Mouse (Mus musculus) 3T3-L1 (cell line): ENCODE results near the gene Ist1.

Experiments
- DNase-seq: peaks from one replicate; pipeline ENCODE4 v3.0.0-alpha.2; 2015; ENCODE audit warnings: low read depth, low spot score

Ist1 gene

DNA sequence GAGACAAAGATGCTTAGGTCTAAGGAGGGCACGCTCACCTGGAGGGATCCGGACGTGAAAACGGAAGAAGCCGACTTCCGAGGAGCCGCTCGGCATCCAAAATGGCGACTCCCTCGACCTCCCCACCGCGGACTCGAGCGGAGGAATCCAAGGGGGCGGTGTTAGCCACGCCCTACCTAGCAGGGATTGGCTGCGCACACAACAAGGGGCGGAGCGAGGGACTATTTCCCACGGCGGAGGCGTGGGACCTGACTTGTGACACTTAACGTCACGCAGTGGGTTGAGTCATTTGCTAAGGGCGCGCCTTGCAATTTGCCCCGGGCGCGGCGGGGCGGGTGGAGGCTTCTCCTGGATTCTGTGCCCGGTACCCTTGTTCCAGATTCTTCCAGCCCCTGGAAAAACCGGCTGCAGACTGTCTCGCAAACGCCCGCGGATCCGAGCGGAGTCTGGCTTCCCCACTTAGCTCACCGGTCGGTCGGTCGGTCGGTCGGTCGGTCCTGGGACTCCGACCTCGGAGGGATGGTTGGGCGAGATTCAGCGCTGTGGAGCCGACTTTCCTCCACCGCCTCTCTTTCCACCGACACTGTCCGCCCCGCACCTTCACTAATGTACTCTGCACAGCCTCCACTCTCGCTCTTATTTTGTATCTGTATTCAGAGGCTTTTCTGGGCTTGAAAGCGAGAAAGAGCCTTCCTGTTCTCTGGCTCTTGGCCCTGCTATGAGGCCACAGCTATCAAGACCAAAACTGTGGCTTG, at the start of gene Ist1:
TSS of gene Ist1 (minus strand) at position 115 of the 755 bp plus-strand sequence.
- DNase-seq: peak; percentile 97

DNA sequence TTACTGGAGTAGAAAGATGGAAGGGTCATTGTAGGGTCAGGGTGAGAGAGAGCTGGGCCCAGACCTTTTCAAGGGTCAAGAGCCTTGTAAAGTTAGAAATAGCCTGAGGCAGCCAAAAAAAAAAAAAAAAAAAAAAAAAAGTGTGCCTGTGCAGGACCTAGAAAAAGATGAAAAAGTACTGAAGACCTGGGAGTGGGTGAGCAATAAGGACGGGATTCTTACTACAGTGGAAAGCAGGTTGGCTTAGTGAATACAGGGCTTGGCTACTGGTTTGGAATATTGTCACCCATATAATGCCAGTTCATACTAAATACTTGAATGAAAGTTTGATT, 45.0 kb upstream of the Ist1 start:
- DNase-seq: no peak

DNA sequence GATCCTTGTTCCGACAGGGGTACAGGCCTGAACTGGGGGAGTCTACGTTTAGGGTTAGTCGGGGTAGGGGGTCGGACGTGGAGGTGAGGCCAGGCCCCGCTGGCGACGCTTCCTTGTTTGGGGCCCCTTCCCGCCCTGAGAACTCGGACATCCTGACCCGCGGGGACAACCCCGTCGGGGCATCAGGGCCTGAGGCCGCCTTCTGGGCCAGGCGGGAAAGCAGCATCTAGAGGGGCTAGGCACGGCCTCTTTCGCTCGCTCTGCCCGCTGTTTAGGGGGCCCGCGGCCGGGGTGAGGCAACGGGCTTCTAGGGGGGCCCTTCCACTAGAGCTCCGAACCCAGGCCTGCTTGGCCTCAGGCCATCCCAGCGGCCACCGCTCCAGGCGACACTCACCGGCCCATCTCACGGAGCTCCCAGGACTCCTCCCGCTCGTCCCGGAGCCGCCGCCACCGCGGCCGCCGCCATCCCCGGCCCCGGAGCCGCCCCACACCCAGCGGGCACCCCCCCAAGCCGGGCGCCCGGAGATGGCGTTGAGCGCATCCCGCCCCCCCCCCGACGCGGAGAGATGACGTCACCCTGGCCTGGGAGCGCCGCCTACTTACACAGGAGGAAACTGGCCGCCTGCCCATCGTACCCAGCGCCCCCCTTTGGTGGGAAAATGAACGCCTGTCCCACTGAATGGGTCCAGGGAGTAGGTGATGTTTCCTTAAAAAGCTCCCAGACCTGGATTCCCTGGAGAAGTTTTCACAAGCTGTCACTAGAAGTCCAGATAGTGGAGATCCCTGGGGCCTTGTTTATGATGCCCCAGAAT, 44.4 kb upstream of the Ist1 start, which contains the start of gene Atxn1l:
TSS of gene Atxn1l (minus strand) at position 503 of the 812 bp plus-strand sequence.
- DNase-seq: peak; percentile 89

DNA sequence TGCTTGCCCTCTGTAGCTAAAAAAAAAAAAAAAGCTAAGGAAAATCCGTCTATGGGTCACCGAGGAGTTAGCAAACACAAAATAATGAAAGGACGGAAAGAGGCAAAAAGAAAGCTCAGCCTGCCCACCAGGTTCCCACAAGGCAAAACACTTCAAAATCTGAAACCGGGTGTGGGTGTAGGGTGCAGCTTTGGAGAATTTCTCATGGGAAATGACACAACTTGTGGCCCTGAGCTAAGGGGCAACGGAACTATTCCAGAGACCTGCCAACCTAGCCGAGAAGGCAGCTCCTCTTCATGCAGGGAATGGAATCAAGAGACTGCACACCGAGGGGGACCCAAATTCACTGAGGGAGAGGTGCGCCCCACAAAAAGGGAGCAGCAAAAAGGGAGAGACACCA, 43.8 kb upstream of the Ist1 start:
- no peak for DNase-seq

DNA sequence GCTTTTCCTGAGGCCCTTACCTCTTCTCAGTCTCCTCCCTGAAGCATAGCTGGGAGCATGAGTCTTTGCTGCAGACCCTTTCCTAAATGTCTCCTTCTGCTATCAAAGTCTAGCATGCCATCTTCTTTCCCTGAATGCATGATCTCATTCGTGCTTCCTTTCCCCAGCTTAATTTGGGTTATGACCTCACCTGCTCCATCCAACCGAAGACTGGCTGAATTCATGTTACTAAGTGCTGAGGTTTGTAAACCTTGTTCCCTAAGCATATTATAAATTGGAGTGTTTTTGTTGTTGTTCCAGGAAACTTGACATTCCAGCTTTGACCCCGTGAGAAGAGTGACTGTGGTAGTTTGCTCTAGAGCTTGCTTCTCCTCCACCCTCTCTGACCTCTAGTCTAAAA, 41.0 kb upstream of the Ist1 start:
- no peak for DNase-seq

DNA sequence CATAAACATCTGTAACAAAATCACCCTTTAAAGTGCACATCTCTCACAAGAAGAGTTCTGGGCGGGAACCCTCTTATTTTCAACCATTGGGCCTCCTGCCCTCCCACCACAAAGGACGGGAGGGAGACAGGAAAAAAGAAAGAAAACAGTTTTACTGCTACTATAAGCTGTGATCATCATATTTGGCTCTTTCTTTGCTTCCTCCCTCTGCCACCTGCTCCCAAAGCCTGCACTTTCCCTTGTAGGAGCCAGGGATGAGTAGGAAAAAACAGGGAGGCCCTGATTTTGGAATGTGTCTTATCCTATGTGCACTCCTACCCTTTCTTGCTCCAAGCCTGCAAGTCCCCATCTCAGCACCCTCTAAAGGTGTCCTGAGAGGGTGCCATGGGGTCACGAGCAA, 38.0 kb upstream of the Ist1 start:
- no peak for DNase-seq

DNA sequence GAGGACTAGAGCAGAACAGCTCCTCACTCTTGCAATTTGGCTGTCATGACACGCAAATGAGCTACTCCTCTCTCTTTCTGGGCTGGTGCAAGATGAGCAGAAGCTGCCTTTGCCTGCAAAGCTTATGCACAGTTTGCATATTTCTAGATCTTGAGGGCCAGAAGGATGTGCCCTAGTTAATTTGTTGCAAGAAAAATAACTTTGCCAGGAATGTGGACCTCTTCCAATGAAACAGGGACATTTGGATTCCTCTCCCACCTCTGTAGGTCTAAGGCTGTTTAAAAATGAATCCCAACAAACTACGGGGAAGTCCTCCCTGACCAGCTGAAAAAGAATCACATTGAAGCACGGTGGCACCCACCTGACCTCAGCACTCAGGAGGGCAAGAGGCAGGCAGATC, 32.0 kb upstream of the Ist1 start:
- DNase-seq: no peak

DNA sequence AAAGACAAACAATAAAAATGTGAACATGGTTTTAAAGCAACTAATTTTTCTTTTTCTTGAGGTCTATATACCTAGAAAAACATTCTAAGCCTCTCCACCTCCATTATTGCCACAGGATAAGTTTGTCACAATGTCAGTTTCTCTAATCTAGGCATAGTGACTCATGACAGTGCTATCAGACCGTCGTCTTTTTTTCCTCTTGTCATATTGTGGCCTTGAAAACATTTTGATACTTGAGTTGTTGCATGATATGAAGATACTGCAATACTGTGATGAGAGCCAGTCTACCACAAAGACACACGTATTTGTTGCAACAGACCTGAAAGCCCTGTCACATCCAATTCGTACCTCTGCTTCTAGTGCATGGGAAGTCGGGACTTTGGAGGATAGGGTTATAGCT, 21.9 kb upstream of the Ist1 start:
- DNase-seq: no peak

DNA sequence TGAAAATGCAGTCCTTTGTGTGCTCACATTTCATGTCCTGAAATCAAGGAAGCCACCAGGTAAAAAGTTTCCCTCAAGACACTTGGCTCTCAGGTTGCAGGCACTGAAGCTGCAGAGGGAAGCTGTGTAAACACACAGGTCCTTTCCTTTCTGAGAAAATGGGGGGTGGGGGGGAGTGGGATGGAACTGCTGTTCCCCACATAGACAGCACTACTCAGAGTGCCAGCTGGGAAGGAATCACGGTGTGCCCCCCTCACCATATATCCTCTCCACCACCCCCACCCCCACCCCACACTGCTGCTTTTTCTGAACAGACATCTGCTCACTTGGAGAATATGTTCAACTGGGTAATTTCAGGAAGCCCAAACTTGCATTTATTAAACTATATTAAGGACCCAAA, 19.5 kb upstream of the Ist1 start:
- DNase-seq: no peak

DNA sequence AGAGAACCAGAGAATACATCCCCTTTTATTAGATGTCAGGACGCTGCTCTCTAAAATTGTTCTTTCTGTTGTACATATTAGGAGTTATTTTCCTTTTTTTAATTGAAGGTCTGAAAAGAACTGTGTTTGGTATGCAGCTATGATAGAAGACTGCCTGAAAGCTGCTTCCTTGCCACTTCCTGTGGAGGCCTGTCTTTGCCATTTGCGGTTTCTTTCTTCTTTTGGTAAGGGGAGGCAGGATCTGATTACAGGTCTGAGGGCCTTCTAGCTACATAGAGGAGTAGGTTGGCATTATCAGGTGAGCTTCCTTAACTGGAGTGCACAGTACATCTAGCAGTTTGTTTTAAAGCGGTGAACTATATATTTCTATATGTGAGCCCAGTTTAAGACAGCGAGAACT, 14.9 kb upstream of the Ist1 start:
- no peak for DNase-seq

DNA sequence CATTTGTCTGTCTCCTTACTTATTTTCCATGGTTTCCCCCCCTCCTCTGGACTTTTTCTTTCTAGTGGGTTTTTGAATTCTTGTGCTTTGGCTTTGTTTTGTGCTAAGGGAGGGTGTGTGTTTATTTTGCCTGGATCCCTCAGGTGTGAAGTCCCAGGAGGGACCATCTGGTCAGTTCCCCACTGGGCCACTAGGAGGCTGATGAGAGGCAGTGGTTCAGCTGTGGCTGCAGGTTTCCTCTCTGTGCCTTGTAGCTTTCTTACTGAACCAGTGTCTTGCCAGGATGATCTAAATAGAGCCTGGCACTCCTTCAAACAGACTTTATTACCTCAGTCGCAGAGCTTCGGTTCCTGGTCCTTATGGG, 13.8 kb upstream of the Ist1 start:
- DNase-seq: peak; percentile 86

DNA sequence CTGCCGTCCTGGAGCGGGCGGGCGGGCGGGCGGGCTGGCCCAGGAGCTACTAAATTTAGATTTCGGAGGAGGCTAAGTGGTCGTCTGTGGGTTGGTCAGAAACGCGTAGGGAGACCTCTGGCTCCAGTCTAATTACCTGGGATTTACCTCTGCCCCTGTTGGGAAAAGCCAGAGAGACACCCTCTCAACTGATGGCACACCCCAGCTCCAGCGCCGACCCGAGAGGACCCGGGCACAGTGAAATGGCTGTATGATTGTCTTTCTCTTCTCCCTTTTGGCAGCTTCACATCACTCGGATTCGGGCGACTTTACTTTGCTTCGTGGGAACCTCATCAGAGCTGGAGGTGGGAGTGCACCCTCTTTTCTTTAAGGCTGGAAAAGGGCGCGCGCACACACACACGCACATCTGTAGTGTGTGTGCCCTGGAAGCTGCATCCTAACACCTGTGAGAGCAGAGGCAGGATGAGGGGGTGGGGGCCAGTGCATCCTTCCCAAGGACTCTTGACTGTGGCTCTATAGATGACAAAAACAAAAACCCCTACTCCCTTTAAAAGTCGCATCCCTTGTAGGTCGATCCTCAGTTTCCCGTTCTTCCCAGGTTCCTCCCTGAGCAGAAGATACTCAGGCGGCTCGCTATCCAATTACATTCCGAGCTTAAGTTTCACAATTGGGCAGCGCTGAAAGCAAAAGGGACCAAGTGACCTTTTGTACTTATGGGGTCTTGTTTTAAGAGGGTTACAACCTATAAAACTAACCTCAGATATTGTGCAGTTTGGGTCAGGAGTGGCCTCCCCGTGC, 13.2 kb upstream of the Ist1 start:
- peak; percentile 35 for DNase-seq

DNA sequence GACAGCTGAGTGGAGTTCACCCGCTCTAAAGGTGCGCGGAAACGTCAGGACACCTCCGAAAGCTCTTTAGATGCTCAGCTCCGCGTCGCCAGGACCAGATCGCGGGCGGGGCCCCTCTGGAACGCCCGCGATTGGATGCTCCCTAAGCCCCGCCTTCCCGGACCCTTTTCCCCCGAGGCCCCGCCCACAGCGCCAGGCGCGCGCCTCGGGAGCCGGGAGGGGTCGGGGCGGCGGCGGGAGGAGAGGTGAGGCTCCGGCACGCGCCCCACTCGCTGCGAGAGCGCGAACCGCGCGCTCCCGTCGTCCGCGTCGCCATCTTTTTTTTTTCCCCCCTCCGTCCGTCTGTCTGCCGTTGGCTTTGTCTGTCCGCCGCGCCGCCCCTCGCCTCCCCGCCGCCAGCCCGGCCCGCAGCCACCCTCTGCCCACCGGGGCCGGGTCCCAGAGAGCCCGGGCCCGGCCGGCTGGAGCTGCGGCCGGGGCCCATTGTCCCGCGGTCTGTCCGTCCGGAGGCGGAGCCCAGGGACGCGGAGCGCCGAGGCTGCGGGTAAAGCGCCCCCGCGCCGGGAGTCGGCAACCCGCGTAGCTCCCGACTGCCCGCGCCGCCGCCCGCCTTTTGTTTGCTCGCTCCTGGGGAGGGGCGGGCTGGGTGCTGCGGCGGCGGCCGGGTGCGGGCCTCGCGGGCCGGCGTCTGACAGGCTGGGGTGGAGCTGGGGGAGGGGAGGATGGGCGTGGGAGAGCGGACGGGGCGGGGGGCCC, 12.4 kb upstream of the Ist1 start, which contains the start of gene Zfp821:
TSS of gene Zfp821 (plus strand) at position 227 of the 756 bp plus-strand sequence.
- peak; percentile 87 for DNase-seq

DNA sequence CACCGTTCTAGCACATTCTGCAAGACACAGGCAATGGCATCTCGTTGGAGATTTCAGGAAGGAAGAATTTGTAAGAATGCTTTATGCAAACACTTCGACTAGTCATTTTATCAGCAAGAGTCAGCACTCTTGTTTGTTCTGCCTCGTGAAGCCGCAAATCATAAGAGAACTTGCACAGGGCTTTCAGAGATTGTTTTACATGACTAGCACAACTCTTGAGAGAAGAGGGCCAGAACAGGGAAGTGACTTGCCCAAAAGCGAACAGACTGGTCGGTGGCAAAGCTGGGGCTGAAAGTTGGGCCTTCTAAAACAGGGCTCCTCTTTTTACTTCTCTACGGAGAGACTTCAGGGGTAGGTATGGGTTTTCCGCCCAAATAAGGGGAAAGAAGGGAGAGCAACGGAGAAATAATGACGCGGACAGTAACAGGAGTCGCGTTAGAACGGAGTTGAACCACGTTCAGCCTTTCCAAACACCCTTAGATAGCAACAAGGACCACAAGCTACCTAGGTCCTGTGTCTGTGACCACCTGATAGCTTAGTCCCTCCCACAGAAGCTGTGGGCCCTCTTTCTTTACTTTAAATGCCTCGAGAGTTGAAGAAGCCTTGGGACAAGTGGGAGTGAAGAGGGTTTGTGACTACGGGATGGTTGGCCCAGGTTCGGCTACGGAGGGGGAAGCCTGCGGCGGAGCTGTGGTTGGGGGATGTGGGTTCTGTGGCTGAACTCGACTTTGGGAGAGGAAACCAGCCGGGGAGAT, 11.7 kb upstream of the Ist1 start:
- DNase-seq: no peak

DNA sequence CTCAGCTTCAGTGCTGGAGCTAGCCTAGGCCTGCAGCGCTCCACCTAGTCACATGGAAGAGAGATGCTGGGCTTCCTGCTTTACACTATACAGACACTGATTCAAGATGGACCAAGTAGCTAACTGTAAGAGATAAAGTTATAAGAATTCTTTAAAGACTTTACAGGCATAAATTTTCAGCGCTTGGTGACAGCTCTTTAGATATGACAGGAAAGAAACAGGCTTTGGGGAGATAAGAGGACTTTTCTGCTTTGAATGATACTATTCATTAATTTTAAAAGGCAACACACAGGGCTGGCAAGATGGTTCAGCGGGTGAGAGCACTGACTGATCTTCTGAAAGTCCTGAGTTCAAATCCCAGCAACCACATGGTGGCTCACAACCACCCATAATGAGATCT, 5.4 kb upstream of the Ist1 start:
- no peak for DNase-seq

DNA sequence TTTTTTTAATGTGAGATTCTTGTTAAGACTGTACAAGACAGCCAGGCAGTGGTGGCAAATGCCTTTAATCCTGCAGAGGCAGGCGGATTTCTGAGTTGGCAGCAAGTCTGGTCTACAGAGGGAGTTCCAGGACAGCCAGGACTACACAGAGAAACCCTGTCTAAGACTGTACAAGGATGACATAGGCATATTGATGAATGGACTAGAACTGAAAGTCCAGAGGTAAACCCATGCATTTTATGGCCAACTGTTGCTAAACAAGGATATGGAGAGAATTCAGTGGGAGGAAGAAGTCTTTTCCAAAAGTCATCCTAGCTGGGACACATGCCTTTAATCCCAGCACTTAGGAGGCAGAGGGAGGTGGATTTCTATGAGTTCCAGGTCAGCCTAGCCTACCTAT, 4.7 kb upstream of the Ist1 start:
- DNase-seq: no peak

DNA sequence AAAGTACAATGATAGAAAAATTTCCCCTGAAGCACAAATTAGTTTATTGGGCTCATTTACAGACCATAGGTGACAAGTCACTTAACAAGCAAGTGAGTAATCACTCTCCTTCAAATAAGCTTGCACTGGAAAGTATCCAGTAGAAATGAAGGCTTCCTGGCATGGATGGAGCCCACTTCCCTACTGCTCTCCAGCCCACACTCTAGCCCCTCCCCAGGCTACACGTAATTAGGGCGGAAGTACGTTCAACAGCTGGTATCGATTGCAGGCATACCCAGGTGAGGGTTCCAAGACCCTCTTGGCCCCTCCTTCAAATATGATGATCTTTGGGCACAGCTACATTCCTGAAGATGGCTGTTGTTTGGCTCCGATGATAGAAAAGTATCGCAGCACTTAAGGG, 1.1 kb upstream of the Ist1 start:
- DNase-seq: peak; percentile 10

DNA sequence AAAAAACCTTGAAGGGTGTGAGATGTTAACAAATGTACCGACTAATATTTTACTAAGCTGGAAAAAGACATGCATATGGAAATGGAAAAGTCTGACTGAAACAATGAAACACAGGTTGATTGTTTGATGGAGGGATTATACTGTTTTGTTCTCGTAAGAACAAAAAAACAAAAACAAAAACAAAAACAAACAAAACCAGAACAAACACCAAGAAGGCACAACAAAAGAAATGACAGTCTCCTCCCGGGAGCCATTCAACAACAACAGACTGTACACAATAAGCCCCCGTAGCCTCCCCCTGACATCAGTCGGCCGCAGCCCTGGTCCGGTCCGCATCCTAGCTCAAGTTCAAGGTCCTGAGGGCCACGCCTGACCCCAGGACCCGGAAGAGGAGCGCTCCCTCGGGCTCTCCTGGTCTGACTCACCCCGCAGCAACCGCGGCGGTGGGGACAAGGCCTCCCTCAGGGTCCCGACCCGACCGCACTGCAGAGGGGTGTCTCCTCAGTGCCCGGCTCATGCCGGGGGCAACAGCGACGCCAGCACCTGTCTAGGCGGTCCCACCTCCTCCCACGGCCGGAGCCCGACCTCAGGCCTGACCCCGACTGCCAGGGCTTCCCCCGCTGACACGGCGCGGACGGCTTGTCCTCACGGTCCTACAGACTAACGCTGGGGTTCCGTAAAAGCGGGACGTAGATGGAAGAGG, 466 bp downstream of the Ist1 start:
- peak; percentile 54 for DNase-seq

DNA sequence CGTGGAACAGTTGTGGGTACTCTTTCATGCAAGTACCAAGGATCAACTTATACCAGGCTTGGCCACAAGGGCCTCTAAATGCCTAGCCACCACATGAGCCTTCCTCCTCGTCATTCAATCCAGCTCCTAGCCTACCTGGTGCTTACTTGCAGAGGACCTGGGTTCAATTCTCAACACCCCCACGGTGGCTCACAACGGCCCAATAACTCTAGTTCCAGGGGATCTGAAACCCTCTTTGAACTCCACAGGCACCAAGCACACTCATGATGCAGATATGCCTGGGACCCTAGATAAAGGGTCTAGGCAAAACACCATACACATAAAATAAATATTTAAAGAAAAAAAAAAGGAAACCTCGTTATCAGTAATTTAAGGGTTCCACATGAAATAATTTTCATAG, 1.3 kb downstream of the Ist1 start:
- peak; percentile 72 for DNase-seq

DNA sequence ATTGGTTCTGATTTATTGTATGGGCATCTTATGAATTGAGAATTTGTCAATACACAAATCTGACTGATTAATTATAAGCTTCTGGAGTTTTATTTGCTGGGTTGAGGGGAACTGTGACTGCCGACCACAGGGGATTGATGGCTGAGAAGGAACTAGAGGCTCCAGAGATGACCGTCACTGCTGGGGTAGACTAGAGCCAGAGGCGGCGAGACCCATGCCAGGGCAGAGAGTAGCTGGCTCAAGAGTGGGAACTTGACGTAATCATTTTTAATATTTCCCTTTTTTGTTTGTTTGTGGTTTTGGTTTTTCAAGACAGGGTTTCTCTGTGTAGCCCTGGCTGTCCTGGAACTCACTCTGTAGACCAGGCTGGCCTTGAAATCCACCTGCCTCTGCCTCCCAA, 5.8 kb downstream of the Ist1 start:
- no peak for DNase-seq
